Mouse (Mus musculus) spleen, postnatal 36 days (tissue): ENCODE results near the gene Gm42878.
A peak's percentile ranks its signal among the peaks of the same experiment; 100 is the strongest.

ENCODE experiments used
- DNase-seq, 2 experiments: peaks; one replicate each; pipeline ENCODE4 v3.0.0; 2022; ENCODE audit warnings: low spot score in 2 of 2, mixed read lengths in 1 of 2

Gene Gm42878

DNA sequence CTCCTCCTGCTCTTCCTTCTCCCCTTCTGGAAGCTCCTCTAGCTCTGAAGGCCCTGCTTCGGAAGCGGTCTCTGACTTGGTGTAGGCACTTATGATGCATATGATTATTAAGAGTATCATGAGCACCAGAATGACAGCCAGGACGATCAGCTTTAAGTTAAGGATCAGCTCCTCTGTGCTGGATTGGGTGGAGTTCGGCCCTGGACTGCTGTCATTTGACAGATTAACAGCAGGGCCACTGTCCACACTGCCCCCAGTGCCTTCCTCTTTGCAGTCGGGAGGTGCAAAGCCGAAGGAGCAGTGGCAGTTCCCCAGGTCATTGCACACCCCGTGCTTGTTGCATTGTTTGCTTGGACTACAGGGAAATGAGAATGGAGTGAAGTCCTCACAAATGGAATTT is 44.6 kb downstream of the Gm42878 start:
- DNase-seq, result no peak

DNA sequence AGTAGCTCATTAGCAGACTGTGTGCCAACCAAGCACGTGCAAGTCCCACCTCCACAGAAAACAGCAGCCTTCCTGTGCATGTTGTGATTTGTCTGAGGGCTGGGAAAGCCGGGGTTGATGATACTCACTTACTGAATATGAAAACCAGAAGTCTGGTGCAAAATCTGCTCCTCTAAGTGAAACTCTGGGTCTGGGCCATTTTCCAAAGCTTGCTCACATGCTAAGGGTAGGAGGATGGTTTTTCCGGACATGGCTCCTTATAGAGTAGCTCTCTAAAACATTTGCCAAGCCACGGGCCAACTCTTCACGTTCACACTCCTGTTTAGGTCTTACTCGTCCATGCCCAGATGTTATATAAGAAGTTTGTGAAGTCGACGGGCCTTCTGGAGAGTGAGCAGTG is 52.0 kb downstream of the Gm42878 start:
- DNase-seq, result no peak

- no peak for DNase-seq
These were observed 60.5 kb downstream of the Gm42878 start for GRCm38 (mm10) chr5:121484801-121485200.

DNA sequence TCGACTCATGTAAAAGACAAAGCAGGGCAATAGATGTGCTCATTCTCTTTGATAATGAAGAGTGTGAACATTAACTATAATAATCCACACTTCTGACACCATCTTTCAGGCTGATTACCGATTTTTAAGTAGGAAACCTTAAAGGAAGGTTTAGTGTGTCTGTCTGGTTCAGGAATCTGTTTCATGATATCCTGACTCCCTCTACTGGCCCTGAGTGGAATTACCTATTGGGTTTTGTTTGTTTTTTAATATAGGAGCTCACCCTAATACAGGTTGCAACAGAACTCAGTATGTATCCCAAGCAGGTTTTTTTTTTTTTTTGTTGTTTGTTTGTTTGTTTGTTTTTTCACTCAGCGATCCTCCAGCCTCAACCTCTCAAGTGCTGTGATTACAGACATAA is 67.6 kb downstream of the Gm42878 start:
- DNase-seq, result peak; percentile 51 to 72

GRCm38 (mm10) chr5:121476040-121476439 is 69.2 kb downstream of the Gm42878 start:
- DNase-seq, result no peak

DNA sequence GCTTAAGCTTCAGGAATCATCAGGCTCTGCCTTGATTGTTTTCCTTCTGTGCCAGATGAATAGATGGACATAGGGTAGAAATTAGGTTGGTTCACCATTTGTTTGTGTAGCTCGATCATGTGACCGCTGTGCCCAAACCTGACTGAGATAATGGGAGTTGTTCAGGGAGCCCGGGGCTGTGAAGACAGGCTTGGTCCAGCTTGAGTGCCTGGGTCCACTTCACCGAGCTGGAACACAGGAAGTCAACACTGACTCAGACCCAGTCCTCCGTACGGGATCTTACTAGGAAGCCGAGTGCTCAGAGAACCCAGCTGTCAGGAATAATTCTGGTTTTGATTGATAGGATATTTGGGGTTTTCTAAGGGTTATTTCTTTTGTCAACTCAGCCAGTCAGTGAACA is 70.7 kb downstream of the Gm42878 start:
- no peak for DNase-seq

DNA sequence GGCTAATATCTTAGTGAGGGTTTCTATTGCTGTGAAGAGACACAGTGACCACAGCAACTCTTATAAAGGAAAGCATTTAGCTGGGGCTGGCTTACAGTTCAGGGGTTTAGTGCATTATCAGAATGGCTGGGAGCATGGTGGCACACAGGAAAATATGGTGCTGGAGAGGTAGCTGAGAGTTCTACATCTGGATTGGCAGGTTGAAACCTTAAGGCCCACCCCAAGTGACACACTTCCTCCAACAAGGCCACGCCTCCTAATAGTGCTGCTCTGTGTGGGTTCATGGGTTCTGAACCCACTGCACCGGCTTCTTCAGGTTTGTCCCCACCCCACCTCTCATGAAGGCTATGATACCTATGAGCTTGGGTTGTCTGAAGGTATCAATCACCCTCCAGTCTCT is 72.9 kb downstream of the Gm42878 start:
- DNase-seq, result no peak

- no peak for DNase-seq
These were observed 75.7 kb downstream of the Gm42878 start for GRCm38 (mm10) chr5:121469566-121469965.
